Mouse (Mus musculus): ENCODE data around the gene Nlgn1.

GRCm38 (mm10) chr3:25412003-25412402, 920.3 kb downstream of the Nlgn1 start:
- TF ChIP-seq CTCF (conservative IDR thresholded peaks at IDR 0.05; ENCODE audit: low read length) (no peak), POU5F1 (IDR thresholded peaks at IDR 0.05; ENCODE audit: borderline replicate concordance, low read length) (no peak)
